Mouse (Mus musculus): ENCODE data around the gene Nol3.
A peak's percentile ranks its signal among the peaks of the same experiment; 100 is the strongest.

DNA sequence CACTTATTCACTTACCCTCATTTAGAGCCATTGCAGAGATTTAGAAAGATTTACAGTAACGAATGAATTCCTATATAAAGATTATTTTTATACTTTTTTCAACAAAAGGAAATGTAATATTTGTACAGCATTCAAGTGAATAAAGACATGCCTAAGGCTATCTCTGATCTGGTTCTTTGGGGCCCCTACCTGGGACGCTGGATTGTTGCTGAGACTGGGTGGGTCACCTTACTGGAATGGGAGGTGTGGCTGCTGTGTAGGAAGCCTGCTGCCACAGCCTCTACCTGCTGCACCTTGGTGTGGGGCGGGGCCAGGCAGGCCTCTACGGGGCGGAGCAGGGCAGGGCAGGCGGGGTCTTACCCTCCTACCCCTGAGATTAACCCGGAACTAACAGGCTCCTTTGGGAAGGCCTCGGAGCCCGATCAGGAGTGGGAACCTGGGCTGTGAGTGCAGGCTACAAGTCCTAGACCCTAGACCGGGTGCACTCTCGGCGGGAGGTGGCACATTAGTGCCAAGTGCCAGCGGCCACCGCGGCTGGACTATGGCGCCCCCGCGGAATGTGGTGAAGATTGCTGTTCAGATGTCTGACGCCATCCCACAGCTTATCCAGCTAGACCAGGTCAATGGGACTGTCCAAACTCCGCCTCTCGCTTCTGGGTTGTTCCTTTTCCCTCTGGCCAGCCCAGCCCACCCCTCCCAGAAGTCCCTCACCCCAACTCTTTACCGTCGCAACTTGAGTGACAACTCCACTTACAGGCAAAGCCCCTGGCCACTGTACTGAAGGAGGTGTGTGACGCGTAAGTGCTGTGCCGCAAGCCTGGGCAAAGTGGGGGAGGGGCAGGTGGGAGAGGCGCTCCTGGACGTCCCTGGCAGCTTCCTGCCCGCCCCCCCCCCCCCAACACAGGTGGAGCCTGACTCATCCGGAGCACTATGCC lies 29.5 kb downstream of the Nol3 start, which contains the start of gene Elmo3:
- TF ChIP-seq CTCF (IDR thresholded peaks at IDR 0.05; ENCODE audit: extremely low read depth, insufficient read depth, low read length) (no peak), POLR2A (IDR thresholded peaks at IDR 0.05; ENCODE audit: extremely low read depth, insufficient read depth, low read length) (peak; percentile 34; the same call in 1 of the 2 replicates)
